Mouse (Mus musculus) megakaryocyte, embryonic 14.5 days (primary cell): ENCODE results near the gene Lhfp.

ENCODE experiments used
- FLI1 ChIP-seq: IDR thresholded peaks from 2 replicates; pipeline ENCODE4 v1.6.1; 2012; ENCODE audit warnings: low read length, inconsistent platforms, mixed read lengths
- GATA1 ChIP-seq: IDR thresholded peaks from 3 replicates; pipeline ENCODE4 v1.6.1; 2012; ENCODE audit warnings: mixed read lengths, low read length, inconsistent platforms, borderline replicate concordance

GRCm38 (mm10) chr3:53074264-53074663 lies 32.9 kb downstream of the Lhfp start:
- TF ChIP-seq GATA1 (no peak), FLI1 (no peak)
